Mouse (Mus musculus) R1 (cell line): ENCODE data around the gene Rtl4.

ENCODE experiments used
- DNase-seq: peaks from one replicate; pipeline ENCODE4 v3.0.0-alpha.2; 2018; ENCODE audit warnings: low read depth, low spot score

Gene Rtl4

GRCm38 (mm10) chrX:144688207-144689118 is at the start of gene Rtl4:
TSS of gene Rtl4 (plus strand) at chrX:144688907.
- DNase-seq = no peak

GRCm38 (mm10) chrX:144644756-144645155 is 44.0 kb upstream of the Rtl4 start:
- DNase-seq = no peak

- peak; percentile 32 for DNase-seq
Measured at GRCm38 (mm10) chrX:144645394-144645793, 43.3 kb upstream of the Rtl4 start.

GRCm38 (mm10) chrX:144652196-144652595 is 36.5 kb upstream of the Rtl4 start:
- DNase-seq = no peak

- DNase-seq = peak; percentile 4
Measured at GRCm38 (mm10) chrX:144687742-144688141, 965 bp upstream of the Rtl4 start.

GRCm38 (mm10) chrX:144688142-144688206 is 733 bp upstream of the Rtl4 start, which contains the start of gene Trpc5:
TSS of gene Trpc5 (minus strand) at chrX:144688180.
- no peak for DNase-seq

- DNase-seq = peak; percentile 2
Measured at GRCm38 (mm10) chrX:144689119-144689858, 582 bp downstream of the Rtl4 start.

- DNase-seq = no peak
Measured at GRCm38 (mm10) chrX:144689859-144690181, 1.1 kb downstream of the Rtl4 start.

- no peak for DNase-seq
Measured at GRCm38 (mm10) chrX:144716330-144716729, 27.6 kb downstream of the Rtl4 start.

GRCm38 (mm10) chrX:144747528-144748049 is 58.9 kb downstream of the Rtl4 start:
- DNase-seq = no peak

- DNase-seq = no peak
Measured at GRCm38 (mm10) chrX:144986980-144987379, 298.3 kb downstream of the Rtl4 start.

GRCm38 (mm10) chrX:145065484-145065913 is 376.8 kb downstream of the Rtl4 start:
- no peak for DNase-seq

- DNase-seq = no peak
Measured at GRCm38 (mm10) chrX:145089802-145090201, 401.1 kb downstream of the Rtl4 start.

- no peak for DNase-seq
Measured at GRCm38 (mm10) chrX:145090360-145090759, 401.7 kb downstream of the Rtl4 start.

GRCm38 (mm10) chrX:145090964-145091363 is 402.3 kb downstream of the Rtl4 start:
- no peak for DNase-seq
